Mouse (Mus musculus): ENCODE data around the gene Nemp1.

Gene Nemp1

GRCm38 (mm10) chr10:127674794-127675522, 8.3 kb downstream of the Nemp1 start:
- DNase-seq, result peak; percentile 90

GRCm38 (mm10) chr10:127675859-127676398, 9.2 kb downstream of the Nemp1 start:
- DNase-seq, result peak; percentile 35

GRCm38 (mm10) chr10:127676691-127677548, 10.2 kb downstream of the Nemp1 start:
- peak; percentile 94 for DNase-seq

GRCm38 (mm10) chr10:127677591-127678336, 11.1 kb downstream of the Nemp1 start:
- peak; percentile 66 for DNase-seq

- peak; percentile 18 for DNase-seq
Measured at GRCm38 (mm10) chr10:127679208-127679607, 12.5 kb downstream of the Nemp1 start.

- DNase-seq, result no peak
Measured at GRCm38 (mm10) chr10:127679881-127680280, 13.2 kb downstream of the Nemp1 start.

GRCm38 (mm10) chr10:127682886-127683285, 16.2 kb downstream of the Nemp1 start:
- no peak for DNase-seq

- DNase-seq, result no peak
Measured at GRCm38 (mm10) chr10:127691053-127691452, 24.4 kb downstream of the Nemp1 start.

- no peak for DNase-seq
Measured at GRCm38 (mm10) chr10:127694636-127695035, 27.9 kb downstream of the Nemp1 start.

GRCm38 (mm10) chr10:127695775-127696174, 29.1 kb downstream of the Nemp1 start:
- DNase-seq, result no peak

GRCm38 (mm10) chr10:127698966-127699365, 32.3 kb downstream of the Nemp1 start:
- DNase-seq, result no peak

- DNase-seq, result no peak
Measured at GRCm38 (mm10) chr10:127703299-127703698, 36.6 kb downstream of the Nemp1 start.

- no peak for DNase-seq
Measured at GRCm38 (mm10) chr10:127704293-127704692, 37.6 kb downstream of the Nemp1 start.

GRCm38 (mm10) chr10:127704766-127705220, 38.1 kb downstream of the Nemp1 start, which contains the start of gene Myo1a:
Gene Myo1a, plus strand, starts transcription at chr10:127705170.
- no peak for DNase-seq

GRCm38 (mm10) chr10:127705783-127706182, 39.1 kb downstream of the Nemp1 start:
- no peak for DNase-seq

GRCm38 (mm10) chr10:127707721-127708120, 41.0 kb downstream of the Nemp1 start:
- DNase-seq, result no peak

GRCm38 (mm10) chr10:127708850-127709370, 42.2 kb downstream of the Nemp1 start:
- DNase-seq, result no peak

GRCm38 (mm10) chr10:127710331-127710730, 43.6 kb downstream of the Nemp1 start:
- DNase-seq, result no peak

GRCm38 (mm10) chr10:127712736-127713135, 46.0 kb downstream of the Nemp1 start:
- DNase-seq, result no peak

- DNase-seq, result no peak
Measured at GRCm38 (mm10) chr10:127721671-127722418, 55.1 kb downstream of the Nemp1 start.

- no peak for DNase-seq
Measured at GRCm38 (mm10) chr10:127724178-127724577, 57.5 kb downstream of the Nemp1 start, which contains the start of gene Tac2. Gene Tac2, plus strand, starts transcription at chr10:127724478.

- DNase-seq, result no peak
Measured at GRCm38 (mm10) chr10:127725136-127725535, 58.4 kb downstream of the Nemp1 start.

Measured in cerebellum, adult 11-12 months (tissue).